Mouse (Mus musculus): ENCODE results near the gene Ccdc91.

- TF ChIP-seq GATA1 (IDR thresholded peaks at IDR 0.05; ENCODE audit: low read length) (no peak), TAL1 (IDR thresholded peaks at IDR 0.05; ENCODE audit: low read length) (no peak)
Measured at GRCm38 (mm10) chr6:147555591-147555990, 80.0 kb downstream of the Ccdc91 start.

Measured in erythroblast, embryonic 14.5 days (primary cell).